Mouse (Mus musculus) neutrophil, adult 65 days (primary cell): ENCODE data around the gene D13Ertd608e. TPM values are rescaled to one million over a fixed set of nuclear protein-coding genes. Genes with fewer than 3 reads are reported as not detected.

Source experiments
- total RNA-seq: library from RNA; stranded (reverse); gene quantifications from 2 replicates; pipeline ENCODE4 v1.2.4, GENCODE M21; 2023

D13Ertd608e gene
- not detected in 2 replicates for total RNA-seq

DNA sequence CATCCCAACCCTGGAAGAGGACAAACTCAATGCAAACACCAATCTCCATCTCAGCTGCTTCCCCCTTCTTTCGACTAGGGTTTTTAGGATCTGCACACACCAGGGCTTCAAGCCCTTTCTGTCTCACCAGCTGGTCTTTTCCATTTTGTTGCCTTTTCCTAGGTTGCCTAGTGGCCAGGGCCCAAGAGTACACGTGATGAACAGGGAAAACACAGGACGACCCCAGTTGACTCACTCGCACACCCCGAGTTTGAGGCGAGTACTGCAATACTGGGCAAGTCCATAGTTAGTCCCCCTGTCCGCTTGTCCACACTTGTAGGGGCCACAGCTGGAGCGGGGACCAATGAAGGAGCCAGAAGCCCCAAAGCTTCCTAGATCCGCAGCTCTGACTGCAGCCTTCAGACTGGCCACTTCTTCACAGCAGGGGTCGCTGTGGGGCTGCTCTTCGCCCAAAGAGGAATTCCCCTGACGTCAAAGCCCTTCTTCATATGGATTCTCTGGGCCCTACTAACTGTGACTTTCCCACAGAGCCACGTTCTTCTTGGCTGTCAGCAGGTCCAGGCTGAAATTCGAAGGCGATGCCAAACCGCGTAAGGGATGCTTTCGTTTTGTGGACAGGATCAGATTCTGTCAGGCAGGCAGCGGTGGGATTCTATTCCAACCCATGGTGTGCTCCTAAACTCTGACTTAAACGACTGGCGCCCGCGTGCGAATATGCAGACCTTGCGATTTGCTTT, at the start of gene D13Ertd608e:
Gene D13Ertd608e, plus strand, starts transcription at position 687 of the 737 bp plus-strand sequence.

GRCm38 (mm10) chr13:119790761-119791579, 44.8 kb upstream of the D13Ertd608e start, which contains the start of gene Zfp131:
Zfp131 (minus strand) TSS chr13:119790889.

DNA sequence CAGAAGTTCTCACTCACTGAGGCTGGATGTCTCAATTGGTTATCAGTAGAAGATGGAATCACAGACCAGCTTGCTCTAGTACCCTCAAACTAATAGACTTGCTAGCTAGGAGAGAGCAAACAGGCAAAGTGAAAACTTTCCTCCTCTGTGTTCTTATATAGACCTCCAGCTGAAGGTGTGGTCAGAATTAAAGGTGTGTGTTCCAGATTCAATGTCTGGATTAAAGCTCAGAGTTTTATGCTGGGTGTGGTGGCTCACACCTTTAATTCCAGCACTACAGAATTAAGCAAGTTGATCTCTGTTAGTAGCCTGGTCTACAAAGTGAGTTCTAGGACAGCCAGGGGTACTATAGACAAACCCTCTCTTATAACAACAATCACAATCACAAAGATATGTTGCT, 5.7 kb upstream of the D13Ertd608e start, which contains the start of gene AF067063:
Gene AF067063, minus strand, starts transcription at position 101 of the 400 bp plus-strand sequence.

DNA sequence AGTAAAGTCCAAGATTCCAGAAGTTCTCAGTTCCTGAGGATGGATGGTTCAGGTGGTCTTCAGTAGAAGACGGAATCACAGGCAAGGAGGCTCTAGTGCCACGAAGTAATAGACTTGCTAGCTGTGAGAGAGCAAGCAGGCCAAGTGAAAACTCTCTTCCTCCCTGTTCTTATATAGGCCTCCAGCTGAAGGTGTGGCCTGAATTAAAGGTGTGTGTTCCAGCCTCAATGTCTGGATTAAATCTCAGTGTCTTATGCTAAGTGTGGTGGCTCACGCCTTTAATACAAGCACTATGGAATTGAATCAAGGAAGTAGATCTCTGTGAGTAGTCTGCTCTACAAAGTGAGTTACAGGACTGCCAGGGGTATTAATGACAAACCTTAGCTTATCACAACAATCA, 58.9 kb downstream of the D13Ertd608e start, which contains the start of gene Tcstv1:
Gene Tcstv1, minus strand, starts transcription at position 101 of the 400 bp plus-strand sequence.

Other genes starting within 250 kb of the D13Ertd608e start
- not detected in 2 replicates for gene Ccl28, start 212.2 kb upstream of the D13Ertd608e start, total RNA-seq
- gene Hmgcs1, start 145.6 kb upstream of the D13Ertd608e start, total RNA-seq = 22.0 and 22.4 TPM in 2 replicates
- gene Nim1k, start 80.1 kb upstream of the D13Ertd608e start, total RNA-seq = 0.54 and 0.84 TPM in 2 replicates
- gene Zfp131, start 45.1 kb upstream of the D13Ertd608e start, total RNA-seq = 56.0 and 80.6 TPM in 2 replicates
- not detected in 2 replicates for gene AF067063, start 5.8 kb upstream of the D13Ertd608e start, total RNA-seq
- not detected in 2 replicates for gene Tcstv1, start 58.8 kb downstream of the D13Ertd608e start, total RNA-seq
- not detected in 2 replicates for gene Gm21761, start 93.3 kb downstream of the D13Ertd608e start, total RNA-seq
- not detected in 2 replicates for gene B020031M17Rik, start 114.8 kb downstream of the D13Ertd608e start, total RNA-seq
- 5.9 and 9.5 TPM in 2 replicates for gene Gm36079, start 191.0 kb downstream of the D13Ertd608e start, total RNA-seq
- gene Gm21188, start 216.2 kb downstream of the D13Ertd608e start, total RNA-seq = 48.4 and 53.6 TPM in 2 replicates